ENCODE assay signal across 9 mouse cellular contexts in the genomic region with DNA sequence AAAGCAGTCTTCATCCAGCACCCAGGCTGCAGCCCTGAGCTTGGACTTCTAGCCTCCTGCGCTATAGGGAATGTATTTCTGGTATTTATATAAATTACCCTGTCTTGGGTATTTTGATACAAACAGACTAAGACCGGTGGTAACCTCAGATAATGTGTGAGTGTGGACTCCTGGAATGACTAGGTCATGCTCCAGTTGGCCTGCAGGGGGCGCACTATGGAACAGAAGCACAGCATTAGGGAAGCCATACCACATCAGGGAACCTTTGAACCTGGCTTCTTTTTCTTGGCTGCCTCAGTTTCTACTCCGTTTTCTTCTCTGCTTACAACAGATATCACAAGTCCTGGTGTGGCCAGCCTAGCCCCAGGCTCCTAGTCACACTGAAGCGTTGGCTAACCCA. TPM values are rescaled to one million over a fixed set of nuclear protein-coding genes. Genes with fewer than 3 reads are reported as not detected.
DNase-seq lines count a peak whose midpoint lies in the region; TF ChIP-seq lines count a peak whose summit lies in the region.
"Had no signal": no experiment of that assay in that cellular context is flagged by ENCODE, and none has a peak within 500 bp of the region (broad histone marks: within the 10 kb centered on the region; RNA-seq: fewer than 3 reads in every experiment).

No protein-coding gene starts in this region.

- H3K27ac ChIP-seq in liver, adult 2 months (replicated peaks; ENCODE audit: insufficient read depth, low read depth, low read length): no peak overlapping the region

- H3K79me2 ChIP-seq in liver, adult 2 months (ENCODE audit: control insufficient read depth, insufficient read depth, low read length): no peaks in the 10 kb centered on the region

- H3K9ac ChIP-seq in liver, adult 2 months (ENCODE audit: low read depth, low read length): no peak overlapping the region

- H3K36me3 ChIP-seq in liver, adult 2 months (ENCODE audit: control insufficient read depth, insufficient read depth, low read length): no peaks in the 10 kb centered on the region

- TF ChIP-seq POLR2A in liver, adult 2 months (IDR thresholded peaks at IDR 0.05; ENCODE audit: extremely low read depth, insufficient read depth, low read length): no peak

- TF ChIP-seq CTCF in liver, adult 2 months (IDR thresholded peaks at IDR 0.05; ENCODE audit: low read depth, low read length): peak; percentile 46; the same call in 1 of the 2 replicates

- H3K4me3 ChIP-seq in liver, adult 2 months (ENCODE audit: insufficient read depth, low read depth, low read length): no peak overlapping the region

- DNase-seq in gastrocnemius, postnatal 10 days: peak; percentile 13
- no peak for DNase-seq in gastrocnemius, postnatal 4 days (ENCODE audit: low spot score in 2 of 2)
- DNase-seq in spleen, postnatal 10 days (ENCODE audit: low spot score in 2 of 2): peak; percentile 18 to 57
- no peak for DNase-seq in spleen, adult 12 weeks (ENCODE audit: low spot score)
- no peak for DNase-seq in liver, adult 2 months (ENCODE audit: extremely low read depth, low read depth, low spot score)
- peak; percentile 7 to 21 for DNase-seq in thymus, postnatal 36 days
- no peak for DNase-seq in urinary bladder, postnatal 14 days (ENCODE audit: low spot score)
- DNase-seq in layer of hippocampus, adult 11-12 months (ENCODE audit: low spot score): no peak

- no peaks in the 10 kb centered on the region; the same call in 1 of the 2 replicates for H3K27me3 ChIP-seq in liver, adult 2 months (ENCODE audit: control insufficient read depth, insufficient read depth, low read length)

- 66% methylated on average over 5 of the region's 5 CpGs for WGBS in liver, adult 2 months

- H3K4me1 ChIP-seq in liver, adult 2 months (ENCODE audit: control insufficient read depth, insufficient read depth, low read length): no peaks in the 10 kb centered on the region

RNA-seq across cellular contexts. Expression of gene Foxi2, which starts 33.2 kb away (rescaled TPM):
- not detected for total RNA-seq in gastrocnemius, postnatal 10 days (2021)
- total RNA-seq in gastrocnemius, postnatal 4 days (2021): not detected
- total RNA-seq in liver, adult 2 months (2014; rRNA removed): not detected in 2 replicates
- polyA plus RNA-seq in liver, adult 2 months (2012; rRNA removed): not detected in 2 replicates
- total RNA-seq: layer of hippocampus, adult 18-20 months had no signal

Comparison
In these comparisons a context has a peak if more than half of its experiments do, and no peak if none do; other contexts are left out.
1. DNase-seq: peak in gastrocnemius, postnatal 10 days (single experiment), spleen, postnatal 10 days (2 of 2) and thymus, postnatal 36 days (2 of 2); none in gastrocnemius, postnatal 4 days (0 of 2), spleen, adult 12 weeks (single experiment), liver, adult 2 months (single experiment), urinary bladder, postnatal 14 days (single experiment) and layer of hippocampus, adult 11-12 months (single experiment).